Mouse (Mus musculus): Measurements from ENCODE around the gene Gtf3c1. TPM values are rescaled to one million over a fixed set of nuclear protein-coding genes. Genes with fewer than 3 reads are reported as not detected.

Gene Gtf3c1
- polyA plus RNA-seq, 1 experiment from 2014 or later = 28.6 TPM

DNA sequence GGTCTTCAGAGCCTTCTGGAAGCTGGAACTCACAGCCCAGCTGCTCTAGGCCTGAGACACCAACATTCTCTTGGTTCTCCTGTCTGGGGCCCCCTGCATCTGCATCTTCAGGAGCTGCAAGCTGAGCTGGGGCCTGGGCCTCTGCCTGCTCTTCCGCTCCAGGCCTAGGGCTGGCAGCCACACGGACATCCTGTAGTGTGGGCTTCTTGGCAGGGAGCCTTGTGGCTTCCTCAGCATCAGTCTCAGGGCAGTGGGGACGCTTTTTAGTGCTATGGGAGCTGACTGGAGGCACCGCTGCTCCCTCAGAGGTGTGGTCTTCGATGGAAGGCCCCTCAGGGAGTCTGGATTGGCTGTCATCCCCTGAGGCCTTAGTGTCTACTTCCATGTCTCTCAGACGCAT, 63.7 kb downstream of the Gtf3c1 start:
- Histone ChIP-seq H3K4me2 (ENCODE audit: low read length) (no peak overlapping the region), H3K36me3 (ENCODE audit: control insufficient read depth, insufficient read depth, low read length) (peaks cover 96% of the 10 kb centered on the region), H3K4me1 (replicated peaks; ENCODE audit: control insufficient read depth, insufficient read depth, low read length) (no peaks in the 10 kb centered on the region), H3K27me3 (replicated peaks; ENCODE audit: control insufficient read depth, insufficient read depth, low read length) (no peaks in the 10 kb centered on the region), H3K27ac (ENCODE audit: low read depth) (no peak overlapping the region), H3K9me3 (ENCODE audit: control insufficient read depth, low read length) (no peaks in the 10 kb centered on the region), H3K4me3 (ENCODE audit: low read depth, low read length) (no peak overlapping the region), H3K9ac (ENCODE audit: low read length) (no peak overlapping the region)
- DNase-seq (ENCODE audit: low spot score) (no peak), ATAC-seq (replicated peaks; ENCODE audit: low FRiP score, low TSS enrichment, low read depth) (no peak)
- WGBS = 83% methylated on average over 6 of the region's 6 CpGs

DNA sequence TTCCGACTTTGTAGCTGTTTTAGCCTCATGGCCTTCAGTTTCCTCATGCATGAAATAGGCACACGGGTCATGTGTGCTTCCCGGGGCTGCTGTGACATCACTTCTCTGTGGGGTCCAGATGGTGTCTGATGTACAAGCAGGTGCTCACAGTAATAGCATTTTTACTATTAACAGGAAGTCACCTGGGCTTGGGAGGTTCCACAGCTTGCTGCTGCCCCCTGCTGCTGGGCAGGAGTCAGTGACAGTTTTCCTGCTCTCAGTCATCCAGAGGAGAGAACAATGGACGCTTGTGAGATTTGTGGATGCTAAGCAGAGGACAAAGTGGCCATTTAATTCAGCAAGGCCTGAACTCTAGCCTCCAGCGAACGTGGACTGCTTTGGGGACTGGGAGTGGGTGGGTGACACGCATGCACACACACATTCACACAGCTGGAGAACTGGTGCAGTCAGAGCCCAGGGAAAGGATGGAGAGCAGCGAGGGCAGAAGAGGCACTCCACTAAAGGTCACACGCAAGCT, 68.7 kb downstream of the Gtf3c1 start:
- 53% methylated on average over 9 of the region's 9 CpGs for WGBS
- Histone ChIP-seq H3K27me3 (replicated peaks; ENCODE audit: control insufficient read depth, insufficient read depth, low read length) (no peaks in the 10 kb centered on the region), H3K27ac (ENCODE audit: low read depth) (no peak overlapping the region), H3K4me2 (ENCODE audit: low read length) (no peak overlapping the region), H3K4me3 (ENCODE audit: low read depth, low read length) (no peak overlapping the region), H3K9ac (ENCODE audit: low read length) (no peak overlapping the region), H3K4me1 (replicated peaks; ENCODE audit: control insufficient read depth, insufficient read depth, low read length) (no peaks in the 10 kb centered on the region; the same call in 1 of the 2 replicates), H3K9me3 (ENCODE audit: control insufficient read depth, low read length) (no peaks in the 10 kb centered on the region), H3K36me3 (ENCODE audit: control insufficient read depth, insufficient read depth, low read length) (peaks cover 46% of the 10 kb centered on the region)
- peak; percentile 33 for ATAC-seq (replicated peaks; ENCODE audit: low FRiP score, low TSS enrichment, low read depth)
- peak; percentile 83 for DNase-seq (ENCODE audit: low spot score)

DNA sequence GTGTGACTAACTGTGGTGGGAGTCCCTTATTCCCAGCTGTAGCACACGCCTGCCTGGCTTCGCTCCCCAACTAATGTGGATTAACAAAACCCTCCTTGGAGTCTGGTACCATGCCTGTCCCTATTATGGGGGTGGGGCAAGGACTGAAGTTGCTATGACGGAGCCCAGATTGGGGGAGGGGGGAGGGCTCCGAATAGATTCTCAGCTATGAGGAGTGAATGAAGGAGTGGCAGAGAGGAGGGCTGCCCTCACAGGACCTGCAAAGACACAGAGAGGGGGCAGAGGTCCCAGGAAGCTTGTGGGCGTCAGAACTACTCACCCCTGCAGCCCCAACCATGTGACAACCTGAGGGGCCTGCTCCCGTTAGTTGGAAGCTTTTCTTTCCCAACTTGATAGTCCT, 69.2 kb downstream of the Gtf3c1 start:
- no peaks in the 10 kb centered on the region for H3K27me3 ChIP-seq (replicated peaks; ENCODE audit: control insufficient read depth, insufficient read depth, low read length)
- 75% methylated on average over 6 of the region's 6 CpGs for WGBS
- peaks cover 41% of the 10 kb centered on the region for H3K36me3 ChIP-seq (ENCODE audit: control insufficient read depth, insufficient read depth, low read length)
- no peak for DNase-seq (ENCODE audit: low spot score)
- H3K9me3 ChIP-seq (ENCODE audit: control insufficient read depth, low read length) = no peaks in the 10 kb centered on the region
- no peaks in the 10 kb centered on the region; the same call in 1 of the 2 replicates for H3K4me1 ChIP-seq (replicated peaks; ENCODE audit: control insufficient read depth, insufficient read depth, low read length)
- H3K9ac ChIP-seq (ENCODE audit: low read length) = no peak overlapping the region
- no peak for ATAC-seq (replicated peaks; ENCODE audit: low FRiP score, low TSS enrichment, low read depth)
- H3K4me3 ChIP-seq (ENCODE audit: low read depth, low read length) = no peak overlapping the region
- no peak overlapping the region for H3K4me2 ChIP-seq (ENCODE audit: low read length)
- no peak overlapping the region for H3K27ac ChIP-seq (ENCODE audit: low read depth)

DNA sequence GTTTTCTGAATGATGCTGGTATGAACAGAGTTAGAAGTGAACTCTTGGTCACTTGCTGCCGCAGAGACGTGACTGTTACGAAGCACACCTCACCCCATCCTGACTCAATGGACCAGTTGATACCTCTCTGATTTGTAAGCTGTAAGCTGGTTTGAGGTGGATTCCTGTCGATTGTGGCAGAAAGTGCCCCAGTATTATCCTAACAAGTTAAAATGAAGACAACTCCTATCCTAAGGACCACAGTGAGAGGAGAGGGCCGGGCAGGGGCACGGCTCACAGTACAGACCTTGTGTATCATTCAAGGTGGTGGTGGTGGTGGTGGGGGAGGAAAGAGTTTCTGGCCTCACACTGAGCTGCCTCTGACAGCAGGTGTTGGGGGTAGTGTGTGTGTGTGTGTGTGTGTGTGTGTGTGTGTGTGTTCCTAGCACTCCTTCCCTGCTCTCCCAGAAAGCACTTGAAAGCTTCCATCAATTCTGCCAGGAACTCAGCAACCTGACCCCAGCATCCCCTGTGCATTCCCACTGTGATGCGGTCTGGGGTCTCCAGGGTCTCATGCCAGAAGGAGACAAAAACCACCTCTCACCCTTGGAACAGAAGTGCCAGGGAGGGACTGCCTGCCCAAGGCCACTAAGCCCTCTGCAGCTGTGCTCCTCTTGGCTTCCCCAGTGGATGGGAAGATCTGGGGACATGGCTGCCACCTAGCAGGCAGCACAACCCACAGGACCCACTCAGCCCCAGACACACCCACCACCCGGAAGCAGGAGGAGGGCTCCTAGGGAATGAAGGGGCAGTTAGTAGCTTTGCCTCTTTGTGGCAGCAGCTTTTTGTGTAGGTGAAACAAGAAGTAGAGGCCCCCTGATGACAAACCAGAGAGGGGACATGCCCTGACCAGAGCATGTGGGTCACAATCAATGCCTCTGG, 70.1 kb downstream of the Gtf3c1 start:
- H3K4me3 ChIP-seq (ENCODE audit: low read depth, low read length) = no peak overlapping the region
- peaks cover 32% of the 10 kb centered on the region for H3K36me3 ChIP-seq (ENCODE audit: control insufficient read depth, insufficient read depth, low read length)
- H3K4me2 ChIP-seq (ENCODE audit: low read length) = no peak overlapping the region
- H3K9me3 ChIP-seq (ENCODE audit: control insufficient read depth, low read length) = no peaks in the 10 kb centered on the region
- no peak overlapping the region for H3K9ac ChIP-seq (ENCODE audit: low read length)
- no peaks in the 10 kb centered on the region for H3K27me3 ChIP-seq (replicated peaks; ENCODE audit: control insufficient read depth, insufficient read depth, low read length)
- H3K4me1 ChIP-seq (replicated peaks; ENCODE audit: control insufficient read depth, insufficient read depth, low read length) = peaks cover 2% of the 10 kb centered on the region; the same call in 1 of the 2 replicates
- H3K27ac ChIP-seq (ENCODE audit: low read depth) = no peak overlapping the region
- DNase-seq (ENCODE audit: low spot score) (no peak), ATAC-seq (replicated peaks; ENCODE audit: low FRiP score, low TSS enrichment, low read depth) (no peak)
- 85% methylated on average over 8 of the region's 8 CpGs for WGBS

DNA sequence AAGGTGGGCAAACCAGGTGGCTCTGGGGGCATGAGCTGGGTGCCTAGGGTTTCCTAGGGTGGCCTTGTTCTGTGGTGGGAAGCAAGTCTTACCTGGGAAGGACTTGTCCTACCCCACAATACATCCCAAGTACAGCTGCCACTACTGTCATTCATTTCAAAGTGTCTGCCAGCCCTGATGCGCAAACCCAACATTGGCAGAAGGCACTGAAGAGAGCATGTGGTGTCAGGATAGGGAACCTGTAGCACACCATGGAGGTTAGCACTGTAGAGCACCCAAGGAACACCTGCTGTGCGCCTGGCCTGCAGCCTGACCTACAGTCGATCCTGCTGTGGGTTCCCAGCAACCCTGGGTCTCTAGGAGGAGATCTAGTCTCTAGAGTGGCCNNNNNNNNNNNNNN, 76.6 kb downstream of the Gtf3c1 start:
- no peak overlapping the region for H3K4me2 ChIP-seq (ENCODE audit: low read length)
- no peak for ATAC-seq (replicated peaks; ENCODE audit: low FRiP score, low TSS enrichment, low read depth)
- peaks cover 4% of the 10 kb centered on the region; the same call in 1 of the 2 replicates for H3K9me3 ChIP-seq (ENCODE audit: control insufficient read depth, low read length)
- H3K27ac ChIP-seq (ENCODE audit: low read depth) = no peak overlapping the region
- H3K36me3 ChIP-seq (ENCODE audit: control insufficient read depth, insufficient read depth, low read length) = no peaks in the 10 kb centered on the region
- no peak overlapping the region for H3K9ac ChIP-seq (ENCODE audit: low read length)
- H3K27me3 ChIP-seq (replicated peaks; ENCODE audit: control insufficient read depth, insufficient read depth, low read length) = no peaks in the 10 kb centered on the region
- H3K4me1 ChIP-seq (replicated peaks; ENCODE audit: control insufficient read depth, insufficient read depth, low read length) = peaks cover 10% of the 10 kb centered on the region; the same call in 1 of the 2 replicates
- no peak for DNase-seq (ENCODE audit: low spot score)
- 88% methylated on average over 3 of the region's 3 CpGs for WGBS
- no peak overlapping the region for H3K4me3 ChIP-seq (ENCODE audit: low read depth, low read length)

DNA sequence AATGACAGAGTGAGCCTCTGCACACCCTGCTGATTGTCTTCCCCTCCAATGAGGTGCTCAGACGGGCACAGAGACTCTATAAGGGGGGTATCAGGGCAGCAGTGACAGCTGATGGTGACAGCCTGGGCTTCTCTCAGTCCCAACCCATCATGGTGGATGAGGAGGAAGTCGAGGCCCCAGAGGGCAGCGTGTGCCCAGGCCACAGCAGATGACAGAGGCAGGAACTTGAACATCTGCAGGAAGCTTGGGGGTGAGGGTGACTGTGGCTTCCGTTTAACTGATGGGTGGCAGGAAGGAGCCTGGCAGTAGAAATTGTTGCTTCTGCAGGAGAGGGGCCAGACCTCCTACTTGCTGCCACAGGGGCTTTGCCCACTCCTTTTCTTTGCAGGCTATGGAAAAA, 77.3 kb downstream of the Gtf3c1 start:
- ATAC-seq (replicated peaks; ENCODE audit: low FRiP score, low TSS enrichment, low read depth) (no peak), DNase-seq (ENCODE audit: low spot score) (no peak)
- Histone ChIP-seq H3K36me3 (ENCODE audit: control insufficient read depth, insufficient read depth, low read length) (no peaks in the 10 kb centered on the region), H3K4me3 (ENCODE audit: low read depth, low read length) (no peak overlapping the region), H3K9ac (ENCODE audit: low read length) (no peak overlapping the region), H3K27me3 (replicated peaks; ENCODE audit: control insufficient read depth, insufficient read depth, low read length) (no peaks in the 10 kb centered on the region), H3K27ac (ENCODE audit: low read depth) (no peak overlapping the region), H3K4me2 (ENCODE audit: low read length) (no peak overlapping the region), H3K9me3 (ENCODE audit: control insufficient read depth, low read length) (peaks cover 4% of the 10 kb centered on the region; the same call in 1 of the 2 replicates), H3K4me1 (replicated peaks; ENCODE audit: control insufficient read depth, insufficient read depth, low read length) (peaks cover 10% of the 10 kb centered on the region; the same call in 1 of the 2 replicates)
- WGBS = 58% methylated on average over 4 of the region's 4 CpGs

DNA sequence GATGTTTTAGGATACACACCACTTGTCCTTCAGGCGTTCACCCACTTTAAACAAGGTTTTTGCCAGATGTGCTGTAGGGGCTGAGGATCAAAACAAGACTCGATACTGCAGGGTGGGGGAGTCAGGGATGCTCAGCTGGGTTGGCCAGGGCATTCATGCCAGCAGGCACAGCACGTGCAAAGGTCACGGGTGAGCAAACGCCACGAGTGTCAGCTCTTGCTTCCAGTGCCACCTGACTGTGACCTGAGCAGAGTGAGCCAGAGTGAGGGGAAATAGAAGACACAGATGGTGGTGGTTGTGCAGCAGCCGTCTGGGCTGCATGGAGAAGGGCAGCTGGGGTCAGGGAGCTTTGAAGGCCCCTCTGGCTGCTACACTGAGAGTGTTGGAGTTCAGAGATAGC, 81.8 kb downstream of the Gtf3c1 start:
- Histone ChIP-seq H3K27me3 (replicated peaks; ENCODE audit: control insufficient read depth, insufficient read depth, low read length) (no peaks in the 10 kb centered on the region), H3K9ac (ENCODE audit: low read length) (no peak overlapping the region), H3K36me3 (ENCODE audit: control insufficient read depth, insufficient read depth, low read length) (no peaks in the 10 kb centered on the region), H3K4me1 (replicated peaks; ENCODE audit: control insufficient read depth, insufficient read depth, low read length) (no peaks in the 10 kb centered on the region), H3K9me3 (ENCODE audit: control insufficient read depth, low read length) (peaks cover 4% of the 10 kb centered on the region; the same call in 1 of the 2 replicates), H3K4me2 (ENCODE audit: low read length) (no peak overlapping the region), H3K4me3 (ENCODE audit: low read depth, low read length) (no peak overlapping the region), H3K27ac (ENCODE audit: low read depth) (no peak overlapping the region)
- ATAC-seq (replicated peaks; ENCODE audit: low FRiP score, low TSS enrichment, low read depth) = no peak
- DNase-seq (ENCODE audit: low spot score) = no peak
- 54% methylated on average over 7 of the region's 7 CpGs for whole genome bisulfite sequencing

DNA sequence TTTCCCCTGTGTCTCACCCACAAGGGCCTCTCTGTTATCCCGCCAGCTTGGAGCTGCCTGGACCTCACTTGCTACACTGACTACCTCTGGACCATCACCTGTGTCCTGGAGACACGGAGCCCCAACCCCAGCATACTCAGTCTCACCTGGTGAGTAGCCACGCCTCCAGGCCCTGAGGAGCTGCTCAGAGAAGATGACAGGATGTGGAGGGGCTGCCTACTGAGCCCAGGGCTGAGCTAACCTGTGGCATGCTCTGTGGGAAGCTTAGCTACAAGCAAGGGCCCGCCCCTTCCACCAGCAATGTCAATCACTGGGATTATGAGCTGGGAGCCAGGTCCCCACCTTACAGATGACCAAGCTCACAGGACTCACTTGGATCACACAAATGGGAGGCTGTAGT, 82.4 kb downstream of the Gtf3c1 start:
- WGBS = 71% methylated on average over 4 of the region's 4 CpGs
- peaks cover 4% of the 10 kb centered on the region; the same call in 1 of the 2 replicates for H3K9me3 ChIP-seq (ENCODE audit: control insufficient read depth, low read length)
- H3K27ac ChIP-seq (ENCODE audit: low read depth) = no peak overlapping the region
- H3K4me2 ChIP-seq (ENCODE audit: low read length) = no peak overlapping the region
- H3K4me1 ChIP-seq (replicated peaks; ENCODE audit: control insufficient read depth, insufficient read depth, low read length) = no peaks in the 10 kb centered on the region
- H3K4me3 ChIP-seq (ENCODE audit: low read depth, low read length) = no peak overlapping the region
- ATAC-seq (replicated peaks; ENCODE audit: low FRiP score, low TSS enrichment, low read depth) (no peak), DNase-seq (ENCODE audit: low spot score) (no peak)
- H3K27me3 ChIP-seq (replicated peaks; ENCODE audit: control insufficient read depth, insufficient read depth, low read length) = no peaks in the 10 kb centered on the region
- no peak overlapping the region for H3K9ac ChIP-seq (ENCODE audit: low read length)
- no peaks in the 10 kb centered on the region for H3K36me3 ChIP-seq (ENCODE audit: control insufficient read depth, insufficient read depth, low read length)
